Mouse (Mus musculus) MEL (cell line): ENCODE data around the gene Ehf. TPM values are rescaled to one million over a fixed set of nuclear protein-coding genes. Genes with fewer than 3 reads are reported as not detected.
A peak's percentile ranks its signal among the peaks of the same experiment; 100 is the strongest.

ENCODE experiments used
- DNase-seq: peaks from one replicate; pipeline ENCODE4 v3.0.0; 2011; ENCODE audit warnings: low read depth, low spot score
- H3K27ac ChIP-seq: 2 replicates; pipeline ENCODE4 v1.5.1; 2012; ENCODE audit warnings: low read depth, mild to moderate bottlenecking, control low read depth, low read length, moderate library complexity; ENCODE audit not compliant: control insufficient read depth
- H3K27me3 ChIP-seq, 2 experiments: fragments of 150-350 bp in 1 of 2; sonication (generic) in 1 of 2; 2 replicates each; pipeline ENCODE4 v1.6.1; 2012; ENCODE audit warnings: low read length in 2 of 2, mild to moderate bottlenecking in 2 of 2, improper control_type of control experiment in 1 of 2, moderate library complexity in 1 of 2; ENCODE audit not compliant: insufficient read depth in 2 of 2, control insufficient read depth in 1 of 2
- H3K36me3 ChIP-seq, 2 experiments: 2 replicates each; pipeline ENCODE4 v1.6.1; 2012 to 2014; ENCODE audit warnings: low read length in 2 of 2, improper control_type of control experiment in 1 of 2, inconsistent platforms in 1 of 2, mild to moderate bottlenecking in 1 of 2; ENCODE audit not compliant: insufficient read depth in 2 of 2, control insufficient read depth in 1 of 2
- H3K4me1 ChIP-seq, 2 experiments: fragments of 150-350 bp in 1 of 2; sonication (generic) in 1 of 2; 2 replicates each; pipeline ENCODE4 v1.6.1; 2012; ENCODE audit warnings: low read length in 2 of 2, improper control_type of control experiment in 1 of 2, mild to moderate bottlenecking in 1 of 2; ENCODE audit not compliant: insufficient read depth in 2 of 2, control insufficient read depth in 1 of 2
- H3K4me3 ChIP-seq, 2 experiments: fragments of 150-350 bp in 1 of 2; sonication (generic) in 1 of 2; 2 replicates each; pipeline ENCODE4 v1.5.1; 2012; ENCODE audit warnings: low read depth in 2 of 2, low read length in 2 of 2, mild to moderate bottlenecking in 2 of 2, moderate library complexity in 2 of 2, control low read depth in 1 of 2, improper control_type of control experiment in 1 of 2; ENCODE audit not compliant: control insufficient read depth in 1 of 2, insufficient read depth in 1 of 2
- H3K79me2 ChIP-seq: 2 replicates; pipeline ENCODE4 v1.6.1; 2012; ENCODE audit warnings: mild to moderate bottlenecking, low read length, moderate library complexity; ENCODE audit not compliant: control insufficient read depth, poor library complexity, insufficient read depth
- H3K9ac ChIP-seq: 2 replicates; pipeline ENCODE4 v1.6.1; 2012; ENCODE audit warnings: low read depth, mild to moderate bottlenecking, control low read depth, low read length, moderate library complexity; ENCODE audit not compliant: control insufficient read depth, poor library complexity, severe bottlenecking
- H3K9me3 ChIP-seq: fragments of 150-350 bp; sonication (generic); replicated peaks from 2 replicates; pipeline ENCODE4 v1.6.1; 2012; ENCODE audit warnings: mild to moderate bottlenecking, low read length, improper control_type of control experiment, moderate library complexity; ENCODE audit not compliant: insufficient read depth
- BHLHE40 ChIP-seq: IDR thresholded peaks from 2 replicates; pipeline ENCODE4 v1.6.1; 2012; ENCODE audit warnings: low read depth, mild to moderate bottlenecking, inconsistent platforms, low read length, improper control_type of control experiment, borderline replicate concordance
- CHD1 ChIP-seq: IDR thresholded peaks from 2 replicates; pipeline ENCODE4 v1.6.1; 2012; ENCODE audit warnings: low read depth, mild to moderate bottlenecking, inconsistent platforms, low read length, improper control_type of control experiment
- CHD2 ChIP-seq: IDR thresholded peaks from 2 replicates; pipeline ENCODE4 v1.6.1; 2011; ENCODE audit warnings: low read length, improper control_type of control experiment
- CTCF ChIP-seq, 3 experiments: IDR thresholded peaks in 2 of 3; conservative IDR thresholded peaks in 1 of 3; 2 replicates each; pipeline ENCODE4 v1.5.1; 2011 to 2012; ENCODE audit warnings: low read length in 3 of 3, low read depth in 2 of 3, mild to moderate bottlenecking in 2 of 3, improper control_type of control experiment in 1 of 3, inconsistent platforms in 1 of 3, mixed read lengths in 1 of 3, moderate library complexity in 1 of 3; ENCODE audit not compliant: control insufficient read depth in 1 of 3, insufficient read depth in 1 of 3, poor library complexity in 1 of 3, severe bottlenecking in 1 of 3
- ELF1 ChIP-seq: IDR thresholded peaks from 2 replicates; pipeline ENCODE4 v1.6.1; 2014; ENCODE audit warnings: low read depth, mild to moderate bottlenecking, inconsistent platforms, low read length, improper control_type of control experiment, moderate library complexity
- EP300 ChIP-seq, 2 experiments: IDR thresholded peaks; 2 replicates each; pipeline ENCODE4 v1.6.1; 2011; ENCODE audit warnings: improper control_type of control experiment in 2 of 2, low read length in 2 of 2, low read depth in 1 of 2, mild to moderate bottlenecking in 1 of 2
- ETS1 ChIP-seq: IDR thresholded peaks from 2 replicates; pipeline ENCODE4 v1.6.1; 2012; ENCODE audit warnings: low read depth, mild to moderate bottlenecking, inconsistent platforms, low read length, improper control_type of control experiment, moderate library complexity
- GABPA ChIP-seq: IDR thresholded peaks from 2 replicates; pipeline ENCODE4 v1.6.1; 2012; ENCODE audit warnings: low read depth, mild to moderate bottlenecking, inconsistent platforms, low read length, improper control_type of control experiment, moderate library complexity
- HCFC1 ChIP-seq: IDR thresholded peaks from 2 replicates; pipeline ENCODE4 v1.6.1; 2012; ENCODE audit warnings: low read depth, mild to moderate bottlenecking, inconsistent platforms, low read length, improper control_type of control experiment, moderate library complexity
- JUND ChIP-seq: IDR thresholded peaks from 2 replicates; pipeline ENCODE4 v1.6.1; 2011; ENCODE audit warnings: low read depth, mild to moderate bottlenecking, improper control_type of control experiment, low read length
- MAFK ChIP-seq: IDR thresholded peaks from 2 replicates; pipeline ENCODE4 v1.6.1; 2011; ENCODE audit warnings: low read depth, mild to moderate bottlenecking, low read length, improper control_type of control experiment, borderline replicate concordance
- MEF2A ChIP-seq: IDR thresholded peaks from 2 replicates; pipeline ENCODE4 v1.6.1; 2014; ENCODE audit warnings: low read depth, mild to moderate bottlenecking, inconsistent platforms, low read length, improper control_type of control experiment; ENCODE audit not compliant: poor library complexity, insufficient replicate concordance, severe bottlenecking; ENCODE audit errors: extremely low read depth
- MYB ChIP-seq: IDR thresholded peaks from 2 replicates; pipeline ENCODE4 v1.6.1; 2011; ENCODE audit warnings: mild to moderate bottlenecking, low read depth, low read length, improper control_type of control experiment
- NELFE ChIP-seq: IDR thresholded peaks from 2 replicates; pipeline ENCODE4 v1.6.1; 2011; ENCODE audit warnings: low read depth, low read length, improper control_type of control experiment
- NRF1 ChIP-seq: IDR thresholded peaks from 2 replicates; pipeline ENCODE4 v1.6.1; 2014; ENCODE audit warnings: low read depth, mild to moderate bottlenecking, inconsistent platforms, low read length, improper control_type of control experiment, moderate library complexity; ENCODE audit not compliant: poor library complexity, insufficient read depth, severe bottlenecking
- POLR2A ChIP-seq, 2 experiments: IDR thresholded peaks; 2 replicates each; pipeline ENCODE4 v1.6.1; 2011 to 2012; ENCODE audit warnings: low read length in 2 of 2, mild to moderate bottlenecking in 2 of 2, control low read depth in 1 of 2, improper control_type of control experiment in 1 of 2, low read depth in 1 of 2, moderate library complexity in 1 of 2; ENCODE audit not compliant: control insufficient read depth in 1 of 2, insufficient read depth in 1 of 2, poor library complexity in 1 of 2
- POLR2AphosphoS2 ChIP-seq: IDR thresholded peaks from 2 replicates; pipeline ENCODE4 v1.6.1; 2011; ENCODE audit warnings: low read length, improper control_type of control experiment
- POLR2AphosphoS5 ChIP-seq: IDR thresholded peaks from 2 replicates; pipeline ENCODE4 v1.6.1; 2012; ENCODE audit warnings: low read depth, borderline replicate concordance, mild to moderate bottlenecking, inconsistent platforms, low read length, moderate library complexity, mixed read lengths
- RCOR1 ChIP-seq: IDR thresholded peaks from 2 replicates; pipeline ENCODE4 v1.6.1; 2012; ENCODE audit warnings: low read depth, mild to moderate bottlenecking, inconsistent platforms, low read length, improper control_type of control experiment
- SIN3A ChIP-seq: IDR thresholded peaks from 2 replicates; pipeline ENCODE4 v1.6.1; 2012; ENCODE audit warnings: low read length, improper control_type of control experiment, inconsistent platforms
- SMC3 ChIP-seq: IDR thresholded peaks from 2 replicates; pipeline ENCODE4 v1.6.1; 2011; ENCODE audit warnings: low read depth, low read length, improper control_type of control experiment
- TAL1 ChIP-seq: IDR thresholded peaks from 2 replicates; pipeline ENCODE4 v1.6.1; 2012; ENCODE audit warnings: mild to moderate bottlenecking, inconsistent platforms, low read length, moderate library complexity, mixed read lengths
- TBP ChIP-seq: IDR thresholded peaks from 2 replicates; pipeline ENCODE4 v1.8.0; 2011; ENCODE audit warnings: low read depth, low read length, improper control_type of control experiment
- TCF12 ChIP-seq: IDR thresholded peaks from 2 replicates; pipeline ENCODE4 v1.6.1; 2014; ENCODE audit warnings: low read depth, mild to moderate bottlenecking, inconsistent platforms, low read length, improper control_type of control experiment, moderate library complexity
- ZC3H11A ChIP-seq: IDR thresholded peaks from 2 replicates; pipeline ENCODE4 v1.6.1; 2012; ENCODE audit warnings: low read depth, mild to moderate bottlenecking, inconsistent platforms, low read length, improper control_type of control experiment
- polyA plus RNA-seq, 2 experiments: library from polyadenylated mRNA; stranded (reverse) in 1 of 2; unstranded in 1 of 2; fragments of >175 nt in 1 of 2; fragments of >200 nt in 1 of 2; gene quantifications; 2 replicates each; pipeline versions ENCODE4 v1.2.1 to v1.2.4; 2012; ENCODE audit warnings: low replicate concordance in 2 of 2, low read depth in 1 of 2; ENCODE audit not compliant: insufficient read length in 2 of 2, insufficient read depth in 1 of 2, missing spikeins in 1 of 2
- total RNA-seq: library from RNA; depleted of rRNA; stranded (reverse); fragments of 300-350 nt; gene quantifications from 2 replicates; pipeline ENCODE4 v1.2.3, GENCODE M21; 2012

Gene Ehf
- total and polyA plus RNA-seq, 3 experiments: not detected

DNA sequence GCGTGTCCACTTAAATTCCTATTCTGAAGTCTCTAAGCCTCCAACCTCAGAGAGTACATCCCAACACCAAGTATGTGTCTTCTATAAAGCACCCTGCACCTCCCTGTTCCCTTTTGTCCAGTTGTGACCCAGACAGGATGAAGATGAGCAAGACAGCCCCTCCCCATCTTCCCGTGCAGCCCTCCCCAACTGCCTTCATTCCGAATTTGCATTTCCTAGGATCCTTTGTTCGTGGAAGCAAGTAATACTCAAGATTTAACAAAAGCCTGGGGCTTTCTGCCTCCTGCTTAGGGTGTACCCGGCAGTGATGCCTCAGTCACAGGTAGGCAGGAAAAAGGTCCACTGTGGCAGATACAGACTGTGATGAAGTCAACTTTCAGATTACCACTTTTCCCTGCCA is 7.6 kb upstream of the Ehf start:
- no peak overlapping the region for H3K27ac ChIP-seq
- no peak for DNase-seq
- H3K9ac ChIP-seq: no peak overlapping the region
- H3K79me2 ChIP-seq: no peaks in the 10 kb centered on the region
- no peak overlapping the region for H3K4me3 ChIP-seq
- 0 out of 4 replicates have a peak, but pooled peaks cover 0 to 4% of the 10 kb centered on the region in 2 experiments for H3K4me1 ChIP-seq
- no peaks in the 10 kb centered on the region for H3K36me3 ChIP-seq
- H3K9me3 ChIP-seq: no peaks in the 10 kb centered on the region
- TF ChIP-seq MEF2A (no peak), HCFC1 (no peak), MAFK (no peak)
- peaks cover 4 to 5% of the 10 kb centered on the region in 2 experiments for H3K27me3 ChIP-seq

DNA sequence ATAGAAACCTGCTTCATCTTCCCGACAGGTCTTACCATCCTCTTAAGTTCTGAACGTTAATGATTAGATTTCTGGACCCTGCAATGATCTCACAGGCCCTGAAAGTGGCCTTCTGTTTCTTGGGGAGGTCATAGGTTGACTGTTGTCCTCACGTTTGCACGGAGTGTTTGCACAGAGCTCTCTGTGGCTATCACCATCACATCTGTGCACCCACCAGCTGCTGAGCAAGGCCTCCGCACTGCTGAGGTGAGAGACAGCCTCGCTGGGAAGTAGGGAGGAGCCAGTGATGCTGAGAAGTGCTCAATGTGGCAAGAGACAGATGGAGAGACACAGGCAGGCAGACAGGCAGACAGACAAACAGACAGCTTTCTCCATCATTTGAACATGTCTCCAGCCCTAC is 3.6 kb upstream of the Ehf start:
- H3K9me3 ChIP-seq: no peaks in the 10 kb centered on the region
- H3K4me1 ChIP-seq: peaks cover 7 to 25% of the 10 kb centered on the region in 2 experiments
- H3K9ac ChIP-seq: no peak overlapping the region
- TF ChIP-seq NELFE (no peak), CTCF (IDR thresholded peaks at IDR 0.05 in 2 of 3, conservative IDR thresholded peaks at IDR 0.05 in 1 of 3; ENCODE audit: control insufficient read depth in 1 of 3, insufficient read depth in 1 of 3, low read depth in 2 of 3, low read length in 3 of 3, poor library complexity in 1 of 3, severe bottlenecking in 1 of 3) (no peak), GABPA (no peak), RCOR1 (no peak)
- H3K79me2 ChIP-seq: no peaks in the 10 kb centered on the region
- H3K36me3 ChIP-seq: peaks cover 0 to 9% of the 10 kb centered on the region in 2 experiments; a peak in 2 of 4 replicates
- no peak overlapping the region for H3K4me3 ChIP-seq
- H3K27me3 ChIP-seq: peaks cover 4 to 5% of the 10 kb centered on the region in 2 experiments
- DNase-seq: no peak
- H3K27ac ChIP-seq: no peak overlapping the region

DNA sequence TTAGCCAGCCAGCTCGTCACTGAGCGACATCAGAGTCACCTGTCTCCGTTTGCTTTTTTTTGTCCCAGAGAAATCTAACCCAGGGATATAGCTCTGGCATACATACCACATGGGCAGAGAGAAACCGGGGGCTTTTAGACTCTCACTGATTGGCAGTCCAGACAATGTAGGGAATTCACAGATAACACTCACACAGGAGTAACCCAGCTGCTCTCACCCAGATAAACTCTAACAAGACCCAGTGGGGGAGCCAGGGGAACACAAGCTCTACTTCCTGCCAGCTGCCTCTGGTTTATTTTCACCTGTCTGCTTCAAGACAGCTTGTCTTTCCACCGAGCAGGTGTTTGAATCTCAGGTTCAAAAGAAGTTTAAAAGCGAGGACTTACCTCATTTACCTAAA is 409 bp downstream of the Ehf start:
- no peaks in the 10 kb centered on the region for H3K79me2 ChIP-seq
- H3K27me3 ChIP-seq: no peaks in the 10 kb centered on the region
- H3K27ac ChIP-seq: no peak overlapping the region
- H3K36me3 ChIP-seq: peaks cover 0 to 34% of the 10 kb centered on the region in 2 experiments; a peak in 2 of 4 replicates
- H3K9me3 ChIP-seq: no peaks in the 10 kb centered on the region
- peak; percentile 53 for DNase-seq
- H3K4me1 ChIP-seq: peaks cover 14 to 46% of the 10 kb centered on the region in 2 experiments
- H3K4me3 ChIP-seq: no peak overlapping the region
- H3K9ac ChIP-seq: no peak overlapping the region
- TF ChIP-seq POLR2AphosphoS5: no peak
- TF ChIP-seq CHD2: no peak
- no peak for TF ChIP-seq CHD1
- TF ChIP-seq ZC3H11A: no peak
- no peak for TF ChIP-seq JUND
- TF ChIP-seq TCF12: peak; percentile 84
- no peak for TF ChIP-seq POLR2AphosphoS2
- TF ChIP-seq EP300 (IDR thresholded peaks at IDR 0.05; ENCODE audit: low read depth in 1 of 2, low read length in 2 of 2): peak; percentile 52 to 65
- TF ChIP-seq ELF1: no peak
- TF ChIP-seq TBP: no peak
- TF ChIP-seq NRF1: no peak
- TF ChIP-seq MEF2A: no peak
- TF ChIP-seq CTCF (IDR thresholded peaks at IDR 0.05 in 2 of 3, conservative IDR thresholded peaks at IDR 0.05 in 1 of 3; ENCODE audit: control insufficient read depth in 1 of 3, insufficient read depth in 1 of 3, low read depth in 2 of 3, low read length in 3 of 3, poor library complexity in 1 of 3, severe bottlenecking in 1 of 3): no peak
- TF ChIP-seq SIN3A: 0 out of 2 replicates have a peak, but pooled peaks have one; percentile 38
- 0 out of 2 replicates have a peak, but pooled peaks have one; percentile 13 for TF ChIP-seq TAL1
- TF ChIP-seq RCOR1: 0 out of 2 replicates have a peak, but pooled peaks have one; percentile 39
- no peak for TF ChIP-seq SMC3
- TF ChIP-seq BHLHE40: peak; percentile 71; the same call in 1 of the 2 replicates
- no peak for TF ChIP-seq POLR2A (IDR thresholded peaks at IDR 0.05; ENCODE audit: control insufficient read depth in 1 of 2, insufficient read depth in 1 of 2, low read depth in 1 of 2, low read length in 2 of 2, poor library complexity in 1 of 2)
- TF ChIP-seq MYB: no peak
- TF ChIP-seq HCFC1: no peak
- TF ChIP-seq ETS1: peak; percentile 86
